Mouse (Mus musculus) lung, postnatal 10 days (tissue): ENCODE measurements at regions not wholly inside any gene's neighbourhood (a gene's known extent, or its start where the extent isn't known, plus 50 kb on each side); places are given as distances from the start of the nearest gene placed in this dataset.
"Not testable (repeated sequence)": the region's sequence is repeated elsewhere in the genome, so short reads cannot be mapped to it uniquely, and the experiment has no call there.

Source experiments
- DNase-seq: peaks from one replicate; pipeline ENCODE4 v3.0.0; 2021

- peak; percentile 46 for DNase-seq
Measured at GRCm38 (mm10) chr7:122820587-122821535, 144.6 kb upstream of the Rbbp6 start.

GRCm38 (mm10) chr7:122823429-122823828, 142.1 kb upstream of the Rbbp6 start:
- peak; percentile 43 for DNase-seq

- DNase-seq, result no peak
Measured at GRCm38 (mm10) chr7:122839091-122839490, 126.4 kb upstream of the Rbbp6 start.

GRCm38 (mm10) chr7:122844831-122845230, 120.7 kb upstream of the Rbbp6 start:
- no peak for DNase-seq

GRCm38 (mm10) chr7:122847376-122847775, 118.1 kb upstream of the Rbbp6 start:
- no peak for DNase-seq

- no peak for DNase-seq
Measured at GRCm38 (mm10) chr7:122873386-122873785, 92.1 kb upstream of the Rbbp6 start.

GRCm38 (mm10) chr7:122876286-122876685, 89.2 kb upstream of the Rbbp6 start:
- DNase-seq, result no peak

- not testable (repeated sequence) for DNase-seq
Measured at GRCm38 (mm10) chr7:122881890-122882500, 83.5 kb upstream of the Rbbp6 start.

- no peak for DNase-seq
Measured at GRCm38 (mm10) chr7:122886737-122887136, 78.7 kb upstream of the Rbbp6 start.

GRCm38 (mm10) chr7:122897148-122897547, 68.3 kb upstream of the Rbbp6 start:
- DNase-seq, result no peak

GRCm38 (mm10) chr7:122906056-122906455, 59.4 kb upstream of the Rbbp6 start:
- no peak for DNase-seq

GRCm38 (mm10) chr7:122909296-122909695, 56.2 kb upstream of the Rbbp6 start:
- peak; percentile 25 for DNase-seq
